Mouse (Mus musculus): ENCODE data around the gene Smtnl2.

The Smtnl2 gene

GRCm38 (mm10) chr11:72401068-72401467, 10.4 kb downstream of the Smtnl2 start:
- DNase-seq (ENCODE audit: low spot score): no peak

- DNase-seq (ENCODE audit: low spot score): no peak
Observed at GRCm38 (mm10) chr11:72397811-72398525, 13.5 kb downstream of the Smtnl2 start.

- no peak for DNase-seq (ENCODE audit: low spot score)
Observed at GRCm38 (mm10) chr11:72397072-72397471, 14.4 kb downstream of the Smtnl2 start.

- DNase-seq (ENCODE audit: low spot score): no peak
Observed at GRCm38 (mm10) chr11:72396621-72397020, 14.9 kb downstream of the Smtnl2 start.

GRCm38 (mm10) chr11:72395652-72396051, 15.9 kb downstream of the Smtnl2 start:
- no peak for DNase-seq (ENCODE audit: low spot score)

- no peak for DNase-seq (ENCODE audit: low spot score)
Observed at GRCm38 (mm10) chr11:72394694-72395093, 16.8 kb downstream of the Smtnl2 start.

- DNase-seq (ENCODE audit: low spot score): no peak
Observed at GRCm38 (mm10) chr11:72393669-72394068, 17.8 kb downstream of the Smtnl2 start.

GRCm38 (mm10) chr11:72393243-72393642, 18.3 kb downstream of the Smtnl2 start:
- DNase-seq (ENCODE audit: low spot score): no peak

GRCm38 (mm10) chr11:72391181-72391580, 20.3 kb downstream of the Smtnl2 start:
- no peak for DNase-seq (ENCODE audit: low spot score)

GRCm38 (mm10) chr11:72389407-72390142, 21.9 kb downstream of the Smtnl2 start:
- no peak for DNase-seq (ENCODE audit: low spot score)

- DNase-seq (ENCODE audit: low spot score): no peak
Observed at GRCm38 (mm10) chr11:72388113-72388529, 23.4 kb downstream of the Smtnl2 start.

GRCm38 (mm10) chr11:72379351-72379750, 32.2 kb downstream of the Smtnl2 start:
- no peak for DNase-seq (ENCODE audit: low spot score)

- DNase-seq (ENCODE audit: low spot score): no peak
Observed at GRCm38 (mm10) chr11:72378222-72378621, 33.3 kb downstream of the Smtnl2 start.

GRCm38 (mm10) chr11:72376562-72376961, 35.0 kb downstream of the Smtnl2 start:
- no peak for DNase-seq (ENCODE audit: low spot score)

- no peak for DNase-seq (ENCODE audit: low spot score)
Observed at GRCm38 (mm10) chr11:72369904-72370672, 41.4 kb downstream of the Smtnl2 start.

GRCm38 (mm10) chr11:72367934-72368674, 43.4 kb downstream of the Smtnl2 start:
- no peak for DNase-seq (ENCODE audit: low spot score)

- DNase-seq (ENCODE audit: low spot score): no peak
Observed at GRCm38 (mm10) chr11:72366126-72366525, 45.4 kb downstream of the Smtnl2 start.

- DNase-seq (ENCODE audit: low spot score): no peak
Observed at GRCm38 (mm10) chr11:72364526-72364925, 47.0 kb downstream of the Smtnl2 start.

GRCm38 (mm10) chr11:72363523-72364240, 47.8 kb downstream of the Smtnl2 start:
- no peak for DNase-seq (ENCODE audit: low spot score)

- DNase-seq (ENCODE audit: low spot score): no peak
Observed at GRCm38 (mm10) chr11:72362347-72362741, 49.2 kb downstream of the Smtnl2 start, which contains the start of gene Tekt1. Gene Tekt1 (minus strand): TSS chr11:72362442.

All from spleen, adult 12 weeks (tissue).